Mouse (Mus musculus) heart, embryonic 15.5 days (tissue): ENCODE measurements at regions not wholly inside any gene's neighbourhood (a gene's known extent, or its start where the extent isn't known, plus 50 kb on each side); places are given as distances from the start of the nearest gene placed in this dataset.
A peak's percentile ranks its signal among the peaks of the same experiment; 100 is the strongest.

ENCODE experiments used
- ATAC-seq: fragments of 200-750 bp; cut with Nextera tagmentation; replicated peaks from 2 replicates; pipeline ENCODE4 v1.8.0; 2017; ENCODE audit warnings: low read depth, moderate TSS enrichment; ENCODE audit not compliant: insufficient number of reproducible peaks, insufficient read depth, low FRiP score
- H3K27ac ChIP-seq: fragments of 300-500 bp; sonication (generic); 2 replicates; pipeline ENCODE4 v1.5.1; 2015; ENCODE audit warnings: mild to moderate bottlenecking, inconsistent platforms
- H3K27me3 ChIP-seq: fragments of 300-500 bp; sonication (generic); 2 replicates; pipeline ENCODE4 v1.6.1; 2015; ENCODE audit warnings: inconsistent platforms
- H3K36me3 ChIP-seq: fragments of 300-500 bp; sonication (generic); 2 replicates; pipeline ENCODE4 v1.6.1; 2015; ENCODE audit warnings: mild to moderate bottlenecking, inconsistent platforms
- H3K4me1 ChIP-seq: fragments of 300-500 bp; sonication (generic); replicated peaks from 2 replicates; pipeline ENCODE4 v1.6.1; 2015; ENCODE audit warnings: inconsistent platforms
- H3K4me2 ChIP-seq: fragments of 300-500 bp; sonication (generic); 2 replicates; pipeline ENCODE4 v1.6.1; 2015; ENCODE audit warnings: inconsistent platforms, mild to moderate bottlenecking, moderate library complexity
- H3K4me3 ChIP-seq: fragments of 300-500 bp; sonication (generic); 2 replicates; pipeline ENCODE4 v1.5.1; 2015; ENCODE audit warnings: mild to moderate bottlenecking, inconsistent platforms
- H3K9ac ChIP-seq: fragments of 300-500 bp; sonication (generic); 2 replicates; pipeline ENCODE4 v1.6.1; 2015; ENCODE audit warnings: mild to moderate bottlenecking, inconsistent platforms
- H3K9me3 ChIP-seq: fragments of 300-500 bp; sonication (generic); replicated peaks from 2 replicates; pipeline ENCODE4 v1.6.1; 2016; ENCODE audit warnings: inconsistent platforms
- WGBS: fragments of 180-500 bp; shearing (Covaris S2); methylation state at CpG from one replicate; pipeline ENCODE4 v1.1.7; 2015; ENCODE audit warnings: mixed read lengths; 5-methylcytosine and 5-hydroxymethylcytosine counted together

DNA sequence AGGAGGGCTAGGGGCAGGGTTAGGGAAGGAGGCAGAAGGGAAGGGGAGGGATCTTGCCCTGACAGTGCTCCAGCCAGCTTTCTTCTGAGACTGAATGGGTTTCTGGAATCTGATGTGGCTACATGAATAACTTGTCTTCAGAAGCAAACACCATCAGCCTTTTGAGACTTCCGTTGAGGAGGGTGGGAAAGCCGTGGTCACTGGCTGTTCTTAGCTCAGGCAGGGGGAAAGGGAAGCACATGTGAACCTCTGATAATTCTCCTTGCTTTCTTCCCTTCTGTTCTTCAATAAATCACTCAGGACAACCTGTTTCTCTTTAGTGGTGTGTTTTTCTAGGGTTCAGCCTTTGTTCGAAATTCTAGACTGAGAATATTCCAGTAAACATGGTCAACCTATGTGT, 148.9 kb downstream of the Bcl11a start:
- 49% methylated on average over 3 of the region's 3 CpGs for WGBS
- Histone ChIP-seq H3K4me3 (no peak overlapping the region), H3K4me1 (no peaks in the 10 kb centered on the region), H3K4me2 (no peak overlapping the region), H3K27me3 (no peaks in the 10 kb centered on the region), H3K9ac (no peak overlapping the region), H3K9me3 (no peaks in the 10 kb centered on the region), H3K27ac (no peak overlapping the region), H3K36me3 (no peaks in the 10 kb centered on the region)
- ATAC-seq, result no peak

DNA sequence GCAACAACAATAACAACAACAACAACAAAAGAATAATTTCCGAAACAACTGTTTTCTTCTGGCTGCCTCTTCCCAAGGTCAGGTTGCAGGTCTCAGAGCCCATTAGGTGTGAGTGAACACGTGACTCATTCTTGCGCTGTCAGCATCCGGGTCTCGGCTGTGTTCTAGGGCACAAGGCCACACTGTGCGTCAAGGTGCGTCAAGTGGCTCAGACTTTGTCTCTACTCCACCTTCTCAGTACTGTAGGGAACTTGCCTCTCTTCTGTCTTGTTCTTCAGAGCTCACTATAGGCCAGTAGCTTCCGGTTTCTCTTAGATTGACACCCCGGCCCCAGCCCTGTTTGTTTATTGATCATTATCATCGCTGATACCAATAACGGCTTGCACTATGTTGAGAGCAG, 155.5 kb downstream of the Bcl11a start:
- H3K4me3 ChIP-seq, result no peak overlapping the region
- WGBS, result 66% methylated on average over 11 of the region's 11 CpGs
- no peak overlapping the region for H3K4me2 ChIP-seq
- ATAC-seq, result no peak
- peaks cover 11% of the 10 kb centered on the region for H3K4me1 ChIP-seq
- H3K36me3 ChIP-seq, result no peaks in the 10 kb centered on the region
- no peak overlapping the region for H3K9ac ChIP-seq
- no peaks in the 10 kb centered on the region for H3K27me3 ChIP-seq
- no peaks in the 10 kb centered on the region for H3K9me3 ChIP-seq
- no peak overlapping the region for H3K27ac ChIP-seq

DNA sequence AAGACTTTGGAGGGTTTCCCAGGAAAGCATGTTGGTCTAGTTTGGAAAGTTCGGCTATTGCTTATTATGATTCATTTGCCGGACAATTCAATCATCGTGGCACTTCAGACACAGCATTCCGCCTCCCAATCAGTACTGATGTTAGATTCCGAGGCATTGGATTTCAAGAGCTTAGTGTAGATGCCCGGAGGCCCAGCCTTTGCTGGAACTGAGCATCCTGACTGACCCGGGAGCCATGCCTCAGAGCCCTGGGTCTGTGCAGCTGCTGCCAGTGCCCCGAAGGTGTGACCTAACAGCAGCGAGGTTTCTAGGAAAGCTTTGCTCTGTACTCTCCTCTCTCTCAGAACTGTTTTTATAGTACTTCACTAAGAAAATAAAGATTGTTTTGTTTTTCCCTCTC, 156.0 kb downstream of the Bcl11a start:
- Histone ChIP-seq H3K4me1 (peaks cover 11% of the 10 kb centered on the region), H3K4me3 (no peak overlapping the region), H3K4me2 (no peak overlapping the region), H3K9me3 (no peaks in the 10 kb centered on the region), H3K36me3 (no peaks in the 10 kb centered on the region), H3K27ac (no peak overlapping the region), H3K9ac (no peak overlapping the region), H3K27me3 (no peaks in the 10 kb centered on the region)
- no peak for ATAC-seq
- 34% methylated on average over 9 of the region's 9 CpGs for WGBS

DNA sequence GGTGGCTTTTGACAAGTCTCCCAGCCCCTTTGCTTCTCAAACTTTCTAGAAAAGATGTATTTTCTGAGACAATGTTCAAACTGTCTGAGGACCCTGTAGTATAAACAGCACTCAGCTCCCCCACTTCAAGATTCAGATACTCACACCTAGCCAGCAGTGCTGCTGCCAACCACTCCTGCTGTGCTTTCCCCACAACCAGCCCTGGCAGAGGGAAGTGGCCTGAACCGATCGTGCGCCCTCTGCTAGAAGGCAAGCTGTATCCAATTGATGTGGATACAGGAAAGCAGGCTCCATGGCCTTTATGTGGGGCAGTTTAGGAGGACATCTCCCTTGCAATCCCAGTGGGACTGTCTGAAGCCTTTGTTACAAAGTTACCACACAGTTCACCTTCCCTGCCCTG, 156.6 kb downstream of the Bcl11a start:
- H3K9me3 ChIP-seq, result no peaks in the 10 kb centered on the region
- ATAC-seq, result no peak

DNA sequence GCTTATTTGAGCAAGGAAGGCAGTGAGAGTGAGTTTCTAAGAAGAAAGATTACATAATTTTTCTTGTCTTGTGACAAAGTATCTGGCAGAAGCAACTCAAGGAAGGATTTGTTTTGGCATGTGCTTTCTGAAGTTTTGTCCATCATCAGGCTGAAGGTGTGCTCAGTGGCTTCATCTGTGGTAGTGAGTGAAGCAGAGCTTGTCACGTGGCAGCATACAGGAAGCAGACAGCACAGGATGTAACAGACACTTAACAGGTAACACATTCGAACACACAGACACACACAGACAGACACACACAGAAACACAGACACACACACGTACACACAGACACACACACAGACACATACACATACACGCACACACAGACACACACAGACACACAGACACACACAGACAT, 157.5 kb downstream of the Bcl11a start:
- WGBS, result 70% methylated on average over 4 of the region's 4 CpGs
- Histone ChIP-seq H3K36me3 (no peaks in the 10 kb centered on the region), H3K4me2 (no peak overlapping the region), H3K9ac (no peak overlapping the region), H3K4me3 (no peak overlapping the region), H3K27ac (no peak overlapping the region), H3K27me3 (no peaks in the 10 kb centered on the region), H3K4me1 (peaks cover 14% of the 10 kb centered on the region), H3K9me3 (no peaks in the 10 kb centered on the region)
- ATAC-seq, result no peak

More for the DNA sequence above, 156.6 kb downstream of the Bcl11a start:
- Histone ChIP-seq H3K27me3 (no peaks in the 10 kb centered on the region), H3K9ac (no peak overlapping the region), H3K27ac (no peak overlapping the region), H3K4me1 (peaks cover 14% of the 10 kb centered on the region), H3K4me3 (no peak overlapping the region), H3K36me3 (no peaks in the 10 kb centered on the region), H3K4me2 (no peak overlapping the region)
- 53% methylated on average over 3 of the region's 3 CpGs for WGBS

DNA sequence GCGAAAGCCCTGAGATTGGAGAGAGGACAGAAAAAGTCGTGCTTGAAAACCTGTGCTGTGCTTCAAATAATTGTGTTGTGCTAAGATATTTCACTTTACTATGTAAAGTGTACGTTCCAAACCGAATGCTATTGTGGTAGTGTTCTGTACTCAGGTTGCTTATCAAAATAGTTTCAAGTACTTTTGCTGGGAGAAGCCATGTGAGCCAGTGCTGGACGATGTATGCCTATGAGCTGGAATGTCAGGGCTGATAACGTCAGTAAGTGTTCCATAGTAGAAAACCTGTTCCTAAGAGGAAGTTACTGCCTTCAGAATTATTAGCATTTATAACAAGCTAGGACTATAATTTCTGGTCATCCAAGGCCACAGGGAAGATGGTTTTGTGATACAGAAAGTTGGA, 161.8 kb downstream of the Bcl11a start:
- Histone ChIP-seq H3K9me3 (no peaks in the 10 kb centered on the region), H3K36me3 (no peaks in the 10 kb centered on the region), H3K9ac (no peak overlapping the region), H3K4me1 (peaks cover 9% of the 10 kb centered on the region), H3K27ac (peak overlapping the region; percentile 78), H3K4me3 (no peak overlapping the region), H3K27me3 (no peaks in the 10 kb centered on the region), H3K4me2 (no peak overlapping the region)
- 32% methylated on average over 6 of the region's 6 CpGs for WGBS
- 0 out of 2 replicates have a peak, but pooled peaks have one; percentile 65 for ATAC-seq

DNA sequence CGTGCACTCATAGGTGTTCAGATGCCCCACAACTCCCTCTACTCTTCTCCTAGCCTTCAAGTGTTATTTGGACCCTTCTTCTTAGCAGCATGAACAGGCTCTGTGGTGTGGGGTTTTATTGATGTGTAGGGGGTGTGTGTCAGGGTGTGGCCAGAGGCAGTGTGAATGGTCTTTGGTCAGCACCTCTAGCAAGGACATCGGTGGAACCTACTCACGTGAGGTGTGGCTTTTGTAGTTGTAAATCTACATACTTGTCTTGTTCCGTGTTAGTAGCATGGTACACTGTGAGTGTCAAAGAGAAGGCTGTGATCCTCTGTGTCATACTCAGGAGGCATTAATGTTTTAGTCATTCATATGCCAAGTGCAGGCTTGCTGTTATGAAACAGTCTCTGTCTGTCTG, 164.2 kb downstream of the Bcl11a start:
- ATAC-seq, result no peak

DNA sequence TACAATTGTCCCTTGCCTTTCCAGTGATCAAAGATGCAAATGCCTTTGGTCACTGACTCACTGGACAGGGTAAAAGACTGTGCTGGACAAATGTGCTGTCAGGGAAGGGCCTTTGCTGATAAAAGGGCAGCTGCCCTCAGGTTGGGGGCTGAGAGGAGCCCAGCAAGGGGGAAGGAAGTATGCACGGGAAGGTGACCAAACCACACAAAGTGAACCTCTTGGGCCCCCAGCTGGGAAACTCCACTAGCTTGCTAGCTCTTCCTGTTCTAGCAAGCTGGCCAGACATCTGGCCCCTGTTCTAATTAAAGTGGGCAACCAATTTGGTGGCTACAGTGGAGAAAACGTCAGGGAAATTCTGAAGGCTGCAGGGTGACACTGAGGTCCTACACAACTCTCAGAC, 165.0 kb downstream of the Bcl11a start:
- no peak overlapping the region for H3K27ac ChIP-seq
- H3K4me1 ChIP-seq, result peaks cover 8% of the 10 kb centered on the region

More for the DNA sequence above, 164.2 kb downstream of the Bcl11a start:
- peaks cover 8% of the 10 kb centered on the region for H3K4me1 ChIP-seq
- no peaks in the 10 kb centered on the region for H3K9me3 ChIP-seq
- WGBS, result 74% methylated on average over 4 of the region's 4 CpGs
- no peak overlapping the region for H3K27ac ChIP-seq
- H3K27me3 ChIP-seq, result no peaks in the 10 kb centered on the region
- no peak overlapping the region for H3K9ac ChIP-seq
- no peaks in the 10 kb centered on the region for H3K36me3 ChIP-seq
- H3K4me3 ChIP-seq, result no peak overlapping the region
- H3K4me2 ChIP-seq, result no peak overlapping the region

DNA sequence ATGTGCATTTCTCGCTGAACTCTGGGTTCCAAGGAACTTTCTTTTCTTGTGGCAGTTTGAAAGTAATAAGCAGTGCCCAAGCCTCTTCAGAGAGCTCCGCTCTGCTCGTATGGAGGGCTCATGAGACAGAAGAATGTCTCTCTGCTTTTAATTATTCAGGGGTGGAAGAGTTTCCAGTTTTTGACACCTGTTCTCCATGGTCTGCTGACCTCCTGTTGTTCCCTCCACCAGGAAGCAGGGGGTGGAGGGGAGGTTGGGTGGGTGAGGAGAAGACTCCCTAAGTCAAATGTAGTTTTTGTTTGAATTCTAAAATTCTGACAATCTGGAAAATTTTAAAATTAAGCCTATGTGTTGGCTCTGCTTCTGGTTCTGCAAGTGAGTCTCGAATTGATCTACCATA, 167.5 kb downstream of the Bcl11a start:
- Histone ChIP-seq H3K4me1 (peaks cover 4% of the 10 kb centered on the region), H3K27ac (no peak overlapping the region), H3K4me2 (no peak overlapping the region), H3K9me3 (no peaks in the 10 kb centered on the region), H3K4me3 (no peak overlapping the region), H3K36me3 (no peaks in the 10 kb centered on the region), H3K9ac (no peak overlapping the region), H3K27me3 (no peaks in the 10 kb centered on the region)
- 80% methylated on average over 4 of the region's 4 CpGs for WGBS
- ATAC-seq, result no peak

More for the DNA sequence above, 165.0 kb downstream of the Bcl11a start:
- Histone ChIP-seq H3K36me3 (no peaks in the 10 kb centered on the region), H3K4me2 (no peak overlapping the region), H3K27me3 (no peaks in the 10 kb centered on the region), H3K4me3 (no peak overlapping the region), H3K9ac (no peak overlapping the region), H3K9me3 (no peaks in the 10 kb centered on the region)
- whole genome bisulfite sequencing, result 19% methylated on average over 2 of the region's 2 CpGs
- ATAC-seq, result no peak

DNA sequence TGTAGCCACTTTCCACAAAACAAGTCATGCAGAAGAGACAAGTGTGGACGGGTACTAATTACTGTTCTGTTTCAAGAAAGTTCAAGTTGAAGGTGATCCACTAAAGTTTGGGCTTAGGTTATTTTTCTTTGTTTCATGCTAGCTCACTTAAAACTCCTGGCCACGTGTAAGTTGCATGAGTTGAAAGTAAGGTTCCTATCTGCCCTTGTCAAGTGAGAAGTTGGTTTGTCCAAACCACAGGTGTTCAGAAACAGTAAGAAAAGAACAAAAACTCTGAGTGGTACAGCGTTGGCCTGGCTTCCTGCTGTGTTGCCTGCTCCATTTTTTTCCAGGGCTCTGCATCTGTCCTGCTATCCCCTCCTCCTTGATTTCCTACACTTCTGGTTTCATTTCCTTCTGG, 168.5 kb downstream of the Bcl11a start:
- no peak for ATAC-seq
- H3K9ac ChIP-seq, result no peak overlapping the region
- 83% methylated on average over 3 of the region's 3 CpGs for WGBS
- no peak overlapping the region for H3K4me3 ChIP-seq
- H3K9me3 ChIP-seq, result no peaks in the 10 kb centered on the region
- H3K27ac ChIP-seq, result no peak overlapping the region
- H3K36me3 ChIP-seq, result no peaks in the 10 kb centered on the region
- no peak overlapping the region for H3K4me2 ChIP-seq
- peaks cover 4% of the 10 kb centered on the region for H3K4me1 ChIP-seq
- H3K27me3 ChIP-seq, result no peaks in the 10 kb centered on the region

DNA sequence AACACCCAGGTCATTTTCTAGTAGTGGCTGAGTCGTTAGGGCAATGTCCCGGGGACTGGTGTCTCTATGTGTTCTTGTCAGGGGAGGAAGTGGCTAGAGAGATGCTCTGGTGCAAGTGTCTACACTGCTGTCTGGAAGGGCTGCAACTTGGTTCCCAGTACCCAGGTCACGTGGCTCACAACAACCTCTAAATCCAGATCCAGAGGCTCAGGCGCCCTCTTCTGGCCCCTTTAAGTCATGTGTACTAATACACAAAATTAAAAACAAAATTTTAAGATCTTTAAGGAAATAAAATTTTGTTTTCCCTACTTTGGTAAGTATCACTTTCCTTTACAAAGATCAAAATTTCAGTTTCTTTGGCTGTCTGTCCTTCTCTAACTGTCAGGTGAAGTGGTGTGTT, 169.4 kb downstream of the Bcl11a start:
- Histone ChIP-seq H3K9ac (no peak overlapping the region), H3K4me2 (no peak overlapping the region), H3K27ac (no peak overlapping the region), H3K36me3 (no peaks in the 10 kb centered on the region), H3K9me3 (no peaks in the 10 kb centered on the region), H3K27me3 (no peaks in the 10 kb centered on the region), H3K4me1 (peaks cover 4% of the 10 kb centered on the region), H3K4me3 (no peak overlapping the region)
- 88% methylated on average over 4 of the region's 4 CpGs for WGBS
- ATAC-seq, result no peak

DNA sequence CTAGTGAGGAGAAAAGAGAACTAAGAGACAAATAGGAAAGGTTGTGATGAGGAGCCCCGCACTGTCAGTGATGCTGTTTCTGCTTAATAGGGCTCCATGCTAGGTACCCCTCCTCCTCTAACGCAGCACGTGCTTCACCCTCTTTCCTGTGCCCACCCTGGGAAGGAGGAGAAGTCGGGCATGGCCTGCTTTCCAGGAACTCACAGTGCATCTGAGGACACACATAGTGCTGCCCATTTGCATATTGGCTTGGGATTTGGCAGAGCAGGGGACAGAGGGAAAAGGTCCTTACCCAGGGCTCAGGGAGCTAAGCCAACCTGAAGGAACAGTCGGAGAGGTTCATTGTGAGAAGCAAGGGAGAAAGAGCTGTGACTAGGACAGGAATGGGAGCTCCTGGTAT, 173.7 kb downstream of the Bcl11a start:
- no peaks in the 10 kb centered on the region for H3K36me3 ChIP-seq
- H3K9ac ChIP-seq, result no peak overlapping the region
- no peaks in the 10 kb centered on the region for H3K27me3 ChIP-seq
- H3K4me3 ChIP-seq, result no peak overlapping the region
- H3K4me1 ChIP-seq, result no peaks in the 10 kb centered on the region
- 68% methylated on average over 5 of the region's 5 CpGs for WGBS
- no peak for ATAC-seq
- no peaks in the 10 kb centered on the region for H3K9me3 ChIP-seq
- H3K4me2 ChIP-seq, result no peak overlapping the region
- H3K27ac ChIP-seq, result no peak overlapping the region
